Mouse (Mus musculus): ENCODE measurements at regions not wholly inside any gene's neighbourhood (a gene's known extent, or its start where the extent isn't known, plus 50 kb on each side); places are given as distances from the start of the nearest gene placed in this dataset.

DNA sequence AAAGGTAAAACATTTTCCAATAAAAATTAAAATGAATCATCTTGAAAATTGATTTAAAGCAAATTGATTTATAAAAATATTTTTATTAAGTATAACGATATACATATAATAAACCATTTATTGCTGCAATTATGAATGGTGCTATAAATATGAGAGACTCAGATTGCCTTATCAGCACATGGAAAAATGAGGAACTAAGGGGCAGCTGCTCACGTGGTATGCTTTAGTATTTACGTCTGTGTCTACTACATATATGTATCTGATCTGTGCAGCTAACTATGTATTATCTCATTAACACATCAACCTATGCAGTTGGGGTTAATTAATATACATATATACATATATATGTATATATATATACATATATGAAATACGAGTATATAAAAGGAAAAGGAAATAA lies 156.6 kb upstream of the Pdcd1 start:
- TF ChIP-seq CTCF (IDR thresholded peaks at IDR 0.05 in 2 of 3, conservative IDR thresholded peaks at IDR 0.05 in 1 of 3; ENCODE audit: control insufficient read depth in 1 of 3, insufficient read depth in 1 of 3, low read depth in 2 of 3, low read length in 3 of 3, poor library complexity in 1 of 3, severe bottlenecking in 1 of 3): no peak
- TF ChIP-seq POLR2AphosphoS2 (IDR thresholded peaks at IDR 0.05; ENCODE audit: low read length): no peak
- TF ChIP-seq ZMIZ1 (IDR thresholded peaks at IDR 0.05; ENCODE audit: low read depth, low read length): no peak

Data from MEL (cell line).